7 mouse cellular contexts compared by ENCODE assay signal in the genomic region with DNA sequence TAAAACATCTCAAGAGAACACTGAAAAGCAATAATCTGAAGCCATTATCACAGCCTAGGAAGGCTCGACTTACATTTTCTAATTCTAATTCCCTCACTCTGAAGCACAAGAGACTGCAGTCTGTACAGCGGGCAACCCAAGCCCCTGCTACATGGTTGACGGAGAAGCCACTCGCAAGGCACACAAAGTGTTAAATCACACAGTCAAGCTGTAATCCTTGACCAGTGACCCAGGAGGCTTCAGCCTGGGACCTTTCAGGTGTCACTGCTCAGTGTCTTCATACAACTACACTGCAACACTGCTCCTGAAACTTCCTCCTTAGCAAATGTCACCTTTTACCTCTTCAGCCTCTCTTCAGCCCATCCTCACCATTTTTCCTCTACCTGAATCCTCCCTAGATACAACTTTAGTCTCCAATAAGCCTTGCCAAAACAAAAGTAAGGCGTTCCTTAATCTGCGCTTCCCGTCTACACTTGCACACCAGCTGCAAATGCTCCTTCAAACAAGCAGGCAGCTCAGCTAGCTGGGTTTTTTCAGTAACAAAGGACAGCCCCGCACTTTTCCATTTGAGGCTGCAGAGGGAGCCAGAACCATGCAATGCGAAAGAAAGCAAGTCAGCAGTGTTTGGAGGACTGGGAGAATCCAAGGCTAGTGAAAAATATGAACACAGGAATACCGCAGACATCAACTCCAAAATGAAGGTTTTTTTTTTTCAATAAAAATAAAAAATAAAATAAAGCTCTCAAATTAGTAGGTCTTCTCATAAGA.
DNase-seq lines count a peak whose midpoint lies in the region; ATAC-seq and TF ChIP-seq lines count a peak whose summit lies in the region.

No protein-coding gene starts in this region.

- ATAC-seq in intestine, embryonic 16.5 days, result peak; percentile 66

- no peaks in the 10 kb centered on the region for H3K9me3 ChIP-seq in intestine, embryonic 16.5 days (ENCODE audit: control insufficient read depth, low read length)
- H3K9me3 ChIP-seq in midbrain, embryonic 10.5 days (replicated peaks), result no peaks in the 10 kb centered on the region

- DNase-seq in adrenal gland, postnatal 36 days, result peak; percentile 61 to 63
- peak; percentile 59 for DNase-seq in embryo, embryonic 11.5 days (ENCODE audit: low read depth, low spot score)
- DNase-seq in heart, adult 11 months, result peak; percentile 91
- peak; percentile 52 to 83 for DNase-seq in left cerebral cortex, adult 9 months (ENCODE audit: low spot score in 2 of 2)
- DNase-seq in midbrain, embryonic 10.5 days (ENCODE audit: low spot score), result peak; percentile 75

- no peak overlapping the region for H3K4me3 ChIP-seq in intestine, embryonic 16.5 days (ENCODE audit: low read length)
- no peak overlapping the region for H3K4me3 ChIP-seq in midbrain, embryonic 10.5 days
- H3K4me3 ChIP-seq in small intestine, adult 2 months (ENCODE audit: low read depth, low read length), result no peak overlapping the region

- no peaks in the 10 kb centered on the region for H3K27me3 ChIP-seq in intestine, embryonic 16.5 days (replicated peaks; ENCODE audit: control insufficient read depth, insufficient read depth, low read length)
- peaks cover 20% of the 10 kb centered on the region; the same call in 1 of the 2 replicates for H3K27me3 ChIP-seq in midbrain, embryonic 10.5 days (ENCODE audit: low read depth, poor library complexity, severe bottlenecking)
- no peaks in the 10 kb centered on the region for H3K27me3 ChIP-seq in small intestine, adult 2 months (ENCODE audit: control insufficient read depth, insufficient read depth, low read length)

- no peak overlapping the region for H3K27ac ChIP-seq in intestine, embryonic 16.5 days (ENCODE audit: low read length)
- H3K27ac ChIP-seq in midbrain, embryonic 10.5 days (replicated peaks), result no peak overlapping the region
- H3K27ac ChIP-seq in small intestine, adult 2 months (ENCODE audit: insufficient read depth, low read depth, low read length), result no peak overlapping the region

- peaks cover 17% of the 10 kb centered on the region for H3K4me1 ChIP-seq in intestine, embryonic 16.5 days (ENCODE audit: control insufficient read depth, insufficient read depth, low read length)
- H3K4me1 ChIP-seq in midbrain, embryonic 10.5 days, result peaks cover 42% of the 10 kb centered on the region
- no peaks in the 10 kb centered on the region; the same call in 1 of the 2 replicates for H3K4me1 ChIP-seq in small intestine, adult 2 months (ENCODE audit: control insufficient read depth, insufficient read depth, insufficient read length, low read length)

- no peak overlapping the region for H3K4me2 ChIP-seq in intestine, embryonic 16.5 days (ENCODE audit: low read depth, low read length)

- TF ChIP-seq CTCF in small intestine, adult 2 months (IDR thresholded peaks at IDR 0.05; ENCODE audit: extremely low read depth, insufficient read length, insufficient replicate concordance, low read depth, low read length), result peak; percentile 54; the same call in 1 of the 2 replicates

- TF ChIP-seq POLR2A in small intestine, adult 2 months (IDR thresholded peaks at IDR 0.05; ENCODE audit: low read depth, low read length), result no peak

- 36% methylated on average over 10 of the region's 10 CpGs for WGBS in intestine, embryonic 16.5 days
- 30% methylated on average over 10 of the region's 10 CpGs for WGBS in midbrain, embryonic 10.5 days
- 45% methylated on average over 10 of the region's 10 CpGs for WGBS in small intestine, adult 2 months

- no peaks in the 10 kb centered on the region for H3K36me3 ChIP-seq in intestine, embryonic 16.5 days (ENCODE audit: control insufficient read depth, insufficient read depth, low read length)
- H3K36me3 ChIP-seq in midbrain, embryonic 10.5 days, result no peaks in the 10 kb centered on the region
- no peaks in the 10 kb centered on the region for H3K36me3 ChIP-seq in small intestine, adult 2 months (ENCODE audit: control insufficient read depth, insufficient read depth, low read length)

- H3K9ac ChIP-seq in intestine, embryonic 16.5 days (ENCODE audit: low read depth, low read length), result no peak overlapping the region
